Mouse (Mus musculus) CH12.LX (cell line): ENCODE results near the gene Sox9.

Source experiments
- CTCF ChIP-seq, 2 experiments: IDR thresholded peaks in 1 of 2; conservative IDR thresholded peaks in 1 of 2; 2 replicates each; pipeline ENCODE4 v1.5.1; 2011 to 2012; ENCODE audit warnings: low read depth in 2 of 2, low read length in 2 of 2, improper control_type of control experiment in 1 of 2, inconsistent platforms in 1 of 2, mild to moderate bottlenecking in 1 of 2, moderate library complexity in 1 of 2
- EP300 ChIP-seq: IDR thresholded peaks from 2 replicates; pipeline ENCODE4 v1.6.1; 2011; ENCODE audit warnings: low read length, improper control_type of control experiment
- GABPA ChIP-seq: IDR thresholded peaks from 2 replicates; pipeline ENCODE4 v1.6.1; 2012; ENCODE audit warnings: low read depth, low read length, improper control_type of control experiment, inconsistent platforms; ENCODE audit not compliant: insufficient replicate concordance
- NRF1 ChIP-seq: IDR thresholded peaks from 2 replicates; pipeline ENCODE4 v1.6.1; 2014; ENCODE audit warnings: low read depth, mild to moderate bottlenecking, inconsistent platforms, low read length, improper control_type of control experiment, moderate library complexity
- POLR2A ChIP-seq: IDR thresholded peaks from 2 replicates; pipeline ENCODE4 v1.6.1; 2011; ENCODE audit warnings: low read depth, mild to moderate bottlenecking, improper control_type of control experiment, low read length
- RAD21 ChIP-seq: IDR thresholded peaks from 2 replicates; pipeline ENCODE4 v1.6.1; 2011; ENCODE audit warnings: low read depth, mild to moderate bottlenecking, low read length, improper control_type of control experiment, moderate library complexity
- SIN3A ChIP-seq: IDR thresholded peaks from 2 replicates; pipeline ENCODE4 v1.6.1; 2012; ENCODE audit warnings: low read length, improper control_type of control experiment, inconsistent platforms
- USF1 ChIP-seq: IDR thresholded peaks from 2 replicates; pipeline ENCODE4 v1.6.1; 2014; ENCODE audit warnings: low read depth, mild to moderate bottlenecking, inconsistent platforms, low read length, improper control_type of control experiment
- USF2 ChIP-seq: conservative IDR thresholded peaks from 2 replicates; pipeline ENCODE4 v1.6.1; 2011; ENCODE audit warnings: low read depth, low read length, improper control_type of control experiment
- ZC3H11A ChIP-seq: IDR thresholded peaks from 2 replicates; pipeline ENCODE4 v1.6.1; 2012; ENCODE audit warnings: low read depth, mild to moderate bottlenecking, inconsistent platforms, low read length, improper control_type of control experiment

- TF ChIP-seq EP300 (no peak), CTCF (conservative IDR thresholded peaks at IDR 0.05 in 1 of 2, IDR thresholded peaks at IDR 0.05 in 1 of 2; ENCODE audit: low read depth in 2 of 2, low read length in 2 of 2) (no peak), POLR2A (no peak), USF2 (no peak), NRF1 (no peak), GABPA (no peak), USF1 (no peak), RAD21 (no peak), SIN3A (no peak), ZC3H11A (no peak)
Measured at GRCm38 (mm10) chr11:112817829-112818650, 36.0 kb downstream of the Sox9 start.
